In genomic region chr6:113761644-113762043, GRCm38 (mm10) we compare ENCODE assay signal across 8 mouse cellular contexts. TPM values are rescaled to one million over a fixed set of nuclear protein-coding genes. Genes with fewer than 3 reads are reported as not detected.
A peak's percentile ranks its signal among the peaks of the same experiment; 100 is the strongest.
DNase-seq lines count a peak whose midpoint lies in the region; ATAC-seq and TF ChIP-seq lines count a peak whose summit lies in the region.

No protein-coding gene starts in this region.

- H3K9ac ChIP-seq in hindbrain, embryonic 14.5 days: no peak overlapping the region
- H3K9ac ChIP-seq in midbrain, embryonic 13.5 days (replicated peaks): no peak overlapping the region
- H3K9ac ChIP-seq in stomach, embryonic 16.5 days (ENCODE audit: low read length): no peak overlapping the region

- H3K27me3 ChIP-seq in hindbrain, embryonic 14.5 days (ENCODE audit: control insufficient read depth, insufficient read depth, low read length): no peaks in the 10 kb centered on the region
- peaks cover 6% of the 10 kb centered on the region for H3K27me3 ChIP-seq in midbrain, embryonic 13.5 days
- H3K27me3 ChIP-seq in stomach, embryonic 16.5 days (ENCODE audit: control insufficient read depth, insufficient read depth, low read length): no peaks in the 10 kb centered on the region

- H3K4me1 ChIP-seq in embryonic fibroblast, embryonic 13.5 days (ENCODE audit: control insufficient read depth, insufficient read depth, low read length): no peaks in the 10 kb centered on the region
- H3K4me1 ChIP-seq in hindbrain, embryonic 14.5 days (replicated peaks; ENCODE audit: control insufficient read depth, insufficient read depth, low read length): no peaks in the 10 kb centered on the region
- no peaks in the 10 kb centered on the region for H3K4me1 ChIP-seq in midbrain, embryonic 13.5 days (replicated peaks)
- no peaks in the 10 kb centered on the region for H3K4me1 ChIP-seq in stomach, embryonic 16.5 days (ENCODE audit: control insufficient read depth, insufficient read depth, low read length)

- H3K9me3 ChIP-seq in hindbrain, embryonic 14.5 days (ENCODE audit: control insufficient read depth, low read length): no peaks in the 10 kb centered on the region
- H3K9me3 ChIP-seq in midbrain, embryonic 13.5 days: no peaks in the 10 kb centered on the region
- H3K9me3 ChIP-seq in stomach, embryonic 16.5 days (replicated peaks; ENCODE audit: control insufficient read depth, low read length): no peaks in the 10 kb centered on the region

- peaks cover 64% of the 10 kb centered on the region for H3K36me3 ChIP-seq in hindbrain, embryonic 14.5 days (replicated peaks; ENCODE audit: control insufficient read depth, insufficient read depth)
- peaks cover 52% of the 10 kb centered on the region for H3K36me3 ChIP-seq in midbrain, embryonic 13.5 days
- no peaks in the 10 kb centered on the region for H3K36me3 ChIP-seq in stomach, embryonic 16.5 days (ENCODE audit: control insufficient read depth, insufficient read depth, low read length)

- WGBS in hindbrain, embryonic 14.5 days: 24% methylated on average over 7 of the region's 7 CpGs
- WGBS in midbrain, embryonic 13.5 days: 24% methylated on average over 7 of the region's 7 CpGs
- WGBS in stomach, embryonic 16.5 days: 26% methylated on average over 7 of the region's 7 CpGs

- intact Hi-C loops in left cerebral cortex, postnatal 14 days (cut with DNase I): loop anchor here (2.0 kb wide), 1 partner anchor 309 kb away; no protein-coding TSS in a partner anchor

- TF ChIP-seq POLR2A in embryonic fibroblast, embryonic 13.5 days (IDR thresholded peaks at IDR 0.05; ENCODE audit: low read depth, low read length): no peak

- H3K4me2 ChIP-seq in hindbrain, embryonic 14.5 days (replicated peaks): no peak overlapping the region
- H3K4me2 ChIP-seq in midbrain, embryonic 13.5 days (replicated peaks): no peak overlapping the region
- H3K4me2 ChIP-seq in stomach, embryonic 16.5 days (ENCODE audit: low read depth, low read length): no peak overlapping the region

- ATAC-seq in hindbrain, embryonic 14.5 days (ENCODE audit: low FRiP score): peak; percentile 64; the same call in 1 of the 2 replicates
- ATAC-seq in midbrain, embryonic 13.5 days: peak; percentile 71
- ATAC-seq in stomach, embryonic 16.5 days (ENCODE audit: insufficient read depth, low FRiP score): 0 out of 2 replicates have a peak, but pooled peaks have one; percentile 34

- no peak overlapping the region for H3K4me3 ChIP-seq in embryonic fibroblast, embryonic 13.5 days (ENCODE audit: insufficient read depth, low read length)
- H3K4me3 ChIP-seq in hindbrain, embryonic 14.5 days (replicated peaks; ENCODE audit: low read length): no peak overlapping the region
- H3K4me3 ChIP-seq in midbrain, embryonic 13.5 days (replicated peaks): no peak overlapping the region
- H3K4me3 ChIP-seq in stomach, embryonic 16.5 days (replicated peaks; ENCODE audit: low read length): no peak overlapping the region

- TF ChIP-seq CTCF in embryonic fibroblast, embryonic 13.5 days (IDR thresholded peaks at IDR 0.05; ENCODE audit: borderline replicate concordance, insufficient read depth, low read length): peak; percentile 53; the same call in 1 of the 2 replicates

- peak; percentile 51 for DNase-seq in right cerebral cortex, adult 18-20 months
- no peak for DNase-seq in right cerebral cortex, postnatal 36 days (ENCODE audit: low spot score in 2 of 2)
- DNase-seq in brain, adult 2 months (ENCODE audit: low read depth, low spot score): peak; percentile 91
- DNase-seq in hindbrain, embryonic 14.5 days (ENCODE audit: low spot score): peak; percentile 89
- DNase-seq in left cerebral cortex, postnatal 14 days (ENCODE audit: low spot score in 2 of 2): peak; percentile 64 to 69

- H3K27ac ChIP-seq in embryonic fibroblast, embryonic 13.5 days (ENCODE audit: insufficient read depth, low read length): no peak overlapping the region
- H3K27ac ChIP-seq in hindbrain, embryonic 14.5 days: no peak overlapping the region
- no peak overlapping the region for H3K27ac ChIP-seq in midbrain, embryonic 13.5 days
- H3K27ac ChIP-seq in stomach, embryonic 16.5 days (ENCODE audit: low read length): no peak overlapping the region

RNA-seq across cellular contexts. Expression of gene Sec13, which starts 21.1 kb away (rescaled TPM):
- 182 and 189 TPM in 2 replicates for polyA plus RNA-seq in embryonic fibroblast, embryonic 13.5 days (2011; ENCODE audit: insufficient read length, low read depth, missing spikeins)
- 196 TPM in 2 replicates for polyA plus RNA-seq in hindbrain, embryonic 14.5 days (2014; fragmentation: Nextera tagmentation; extraction: Ambion mirVana)
- total RNA-seq in left cerebral cortex, postnatal 14 days (2021): 10 to 100 TPM; 75.4 to 78.0 TPM
- polyA plus RNA-seq in midbrain, embryonic 13.5 days (2015; fragmentation: Nextera tagmentation; extraction: Ambion mirVana): 229 and 232 TPM in 2 replicates
- 244 TPM in 2 replicates for polyA plus RNA-seq in stomach, embryonic 16.5 days (2015; fragmentation: Nextera tagmentation; extraction: Ambion mirVana)

RNA-seq across cellular contexts. Expression of gene Ghrl, which starts 42.0 kb away (rescaled TPM):
- not detected in 2 replicates for polyA plus RNA-seq in embryonic fibroblast, embryonic 13.5 days (2011; ENCODE audit: insufficient read length, low read depth, missing spikeins)
- polyA plus RNA-seq in hindbrain, embryonic 14.5 days (2014; fragmentation: Nextera tagmentation; extraction: Ambion mirVana): 1.1 and 1.2 TPM in 2 replicates
- total RNA-seq in left cerebral cortex, postnatal 14 days (2021): not detected
- polyA plus RNA-seq in midbrain, embryonic 13.5 days (2015; fragmentation: Nextera tagmentation; extraction: Ambion mirVana): 0.70 and 1.8 TPM in 2 replicates
- polyA plus RNA-seq in stomach, embryonic 16.5 days (2015; fragmentation: Nextera tagmentation; extraction: Ambion mirVana): 40.7 and 53.2 TPM in 2 replicates

Comparison
In these comparisons a context has a peak if more than half of its experiments do, and no peak if none do; other contexts are left out.
1. DNase-seq: peak in right cerebral cortex, adult 18-20 months (single experiment), brain, adult 2 months (single experiment), hindbrain, embryonic 14.5 days (single experiment) and left cerebral cortex, postnatal 14 days (2 of 2); none in right cerebral cortex, postnatal 36 days (0 of 2).
2. RNA of gene Ghrl, which starts 42.0 kb away (polyA plus RNA-seq): 40.7 to 53.2 TPM in stomach, embryonic 16.5 days; 1.1 to 1.2 TPM in hindbrain, embryonic 14.5 days, 0.70 to 1.8 TPM in midbrain, embryonic 13.5 days and not detected in embryonic fibroblast, embryonic 13.5 days; every median in the first group is over 10 times any median in the second.
3. Peak in every context shown above with its lines, with median percentiles within 50 percentile points of each other: ATAC-seq.